Mouse (Mus musculus) urinary bladder, postnatal 4 days (tissue): ENCODE measurements around the gene Sema4d.

Experiments used
- DNase-seq, 2 experiments: peaks; one replicate each; pipeline ENCODE4 v3.0.0; 2021 to 2022; ENCODE audit warnings: low spot score in 2 of 2

Gene Sema4d

GRCm38 (mm10) chr13:51778351-51778982 lies 15.1 kb downstream of the Sema4d start:
- no peak for DNase-seq

- no peak for DNase-seq
Measured at GRCm38 (mm10) chr13:51777738-51778274, 15.7 kb downstream of the Sema4d start.

DNA sequence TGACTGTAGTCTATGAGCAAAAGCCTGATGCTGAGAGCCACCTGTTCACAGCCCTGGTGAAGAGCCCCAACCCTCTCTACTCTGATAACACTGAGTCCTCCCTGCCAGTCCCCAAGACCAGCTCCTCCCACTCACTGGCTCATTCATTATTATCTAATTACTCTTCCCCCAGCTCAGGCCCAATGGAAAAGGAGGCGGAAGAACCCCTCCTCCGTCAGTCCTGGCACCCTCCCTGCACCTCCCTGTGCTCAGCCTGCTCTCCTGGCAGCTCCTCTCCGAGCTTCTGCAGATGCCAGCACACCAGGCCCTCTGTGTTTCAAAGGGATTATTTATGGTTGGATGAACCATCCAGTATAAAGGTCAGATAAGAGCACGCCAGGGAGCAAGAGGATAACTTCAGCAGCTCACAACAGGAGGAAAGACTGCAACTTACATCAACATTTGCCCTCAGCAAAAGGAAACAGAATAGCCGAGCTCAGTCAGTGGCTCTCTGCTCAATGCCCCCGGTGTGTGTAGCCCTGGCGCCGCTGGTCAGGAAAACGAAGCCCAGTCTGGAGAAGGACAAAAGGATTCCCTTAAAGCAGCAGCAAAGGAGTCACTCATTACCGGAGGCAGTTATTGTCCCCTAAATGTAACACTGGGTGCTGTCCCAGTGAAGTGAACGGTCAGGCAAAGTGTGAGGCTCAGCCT lies 16.4 kb downstream of the Sema4d start:
- DNase-seq, result peak in 1 of 2 experiments; percentile 44

- DNase-seq, result no peak
Measured at GRCm38 (mm10) chr13:51776160-51776737, 17.3 kb downstream of the Sema4d start.

DNA sequence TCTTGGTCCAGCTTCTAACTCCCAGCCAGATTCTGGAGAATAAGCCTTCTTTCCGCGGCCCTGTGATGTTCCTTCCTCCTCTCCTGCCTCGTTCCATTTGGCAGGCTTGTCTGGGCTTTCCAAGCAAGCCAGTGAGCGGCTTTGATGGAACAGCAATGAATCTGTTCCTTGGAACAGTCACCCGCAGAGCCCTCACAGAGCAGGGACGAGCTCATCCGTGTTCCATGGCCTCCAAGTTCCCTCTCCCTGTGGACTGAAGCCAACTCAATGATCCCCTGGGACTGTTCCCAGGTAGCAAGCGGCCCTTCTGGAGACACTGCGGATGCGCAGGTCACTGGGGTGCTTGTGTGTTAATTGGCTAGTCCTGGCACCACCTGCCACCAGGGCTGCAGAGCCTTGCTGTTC lies 21.7 kb downstream of the Sema4d start:
- no peak for DNase-seq

- no peak for DNase-seq
Measured at GRCm38 (mm10) chr13:51770647-51771427, 22.7 kb downstream of the Sema4d start.

DNA sequence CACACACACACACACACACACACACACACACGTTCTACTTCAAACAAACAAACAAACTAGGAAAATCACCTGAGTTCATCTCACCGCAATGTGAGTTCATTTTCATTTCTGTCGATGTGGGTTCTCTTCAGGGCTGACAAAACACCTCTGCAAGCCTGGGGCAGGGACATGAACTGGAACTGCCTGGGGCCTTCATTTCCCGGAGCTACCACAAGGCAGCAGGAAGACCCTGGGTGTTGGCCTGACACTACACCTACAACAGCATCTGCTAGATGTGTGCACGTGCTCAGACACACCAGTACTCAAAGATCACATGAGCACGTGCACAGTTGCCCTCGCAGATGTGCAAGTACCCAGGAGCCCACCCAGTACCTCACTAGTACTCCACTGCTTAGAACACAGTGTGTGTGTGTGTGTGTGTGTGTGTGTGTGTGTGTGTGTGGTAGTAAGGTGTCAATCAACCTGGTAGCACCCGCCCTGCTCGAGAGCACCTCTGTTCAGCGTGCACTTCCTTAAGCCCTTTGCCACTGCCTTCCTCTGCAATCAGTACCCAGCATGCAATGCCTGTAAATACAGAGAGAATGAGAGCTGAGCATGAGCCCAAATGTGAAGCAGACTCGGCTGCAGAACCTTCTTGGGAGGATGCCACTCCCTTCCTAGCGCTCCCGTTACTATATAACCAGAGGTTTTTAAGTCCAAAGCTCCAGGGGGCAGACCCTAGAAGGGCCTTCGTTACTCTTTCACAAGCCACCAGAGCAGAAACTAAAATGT lies 25.4 kb downstream of the Sema4d start:
- DNase-seq, result no peak

DNA sequence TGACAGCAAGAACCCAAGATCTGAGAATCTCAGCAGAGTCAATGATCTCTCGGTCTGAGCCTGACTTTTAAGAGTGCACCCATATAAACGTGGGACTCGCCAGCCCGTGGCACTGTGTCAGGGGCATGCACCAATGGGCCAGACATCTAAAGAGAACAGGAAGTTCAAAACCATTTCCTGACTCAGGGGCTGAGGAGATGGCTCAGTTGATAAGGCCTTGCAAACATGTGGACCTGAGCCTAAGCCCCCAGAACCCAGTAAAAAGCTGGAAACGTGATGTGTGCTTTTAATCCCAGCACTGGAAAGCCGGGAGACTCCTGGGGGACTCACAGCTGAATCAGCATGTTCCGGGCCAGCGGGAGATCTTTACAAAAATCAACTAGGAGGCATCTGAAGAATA lies 26.0 kb downstream of the Sema4d start:
- DNase-seq, result no peak

GRCm38 (mm10) chr13:51766756-51767155 lies 26.8 kb downstream of the Sema4d start:
- no peak for DNase-seq

GRCm38 (mm10) chr13:51765369-51765768 lies 28.2 kb downstream of the Sema4d start:
- DNase-seq, result no peak

GRCm38 (mm10) chr13:51763019-51763698 lies 30.4 kb downstream of the Sema4d start:
- DNase-seq, result no peak

GRCm38 (mm10) chr13:51761186-51761813 lies 32.2 kb downstream of the Sema4d start:
- no peak for DNase-seq

GRCm38 (mm10) chr13:51759256-51759987 lies 34.1 kb downstream of the Sema4d start:
- no peak for DNase-seq

DNA sequence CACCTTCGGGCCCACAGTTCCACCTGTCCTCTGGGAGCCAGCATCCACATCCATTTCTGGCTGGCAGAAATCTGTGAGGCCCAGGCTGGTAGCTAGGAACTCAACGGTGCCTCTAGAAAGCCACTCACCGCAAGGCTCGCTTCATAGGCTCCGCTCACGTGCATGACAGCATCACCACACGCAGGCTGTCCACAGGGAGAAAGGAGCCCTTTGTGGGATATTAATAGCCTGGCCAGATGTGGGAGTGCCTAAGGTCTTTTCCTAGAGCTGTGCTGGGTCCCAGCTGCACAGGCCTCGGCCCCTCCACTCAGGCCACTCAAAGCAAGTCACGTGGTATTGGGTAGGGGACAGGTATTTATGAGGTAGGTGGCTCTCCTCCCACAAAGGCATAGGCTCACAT lies 35.1 kb downstream of the Sema4d start:
- no peak for DNase-seq

GRCm38 (mm10) chr13:51757099-51757498 lies 36.4 kb downstream of the Sema4d start:
- no peak for DNase-seq

- no peak for DNase-seq
Measured at GRCm38 (mm10) chr13:51756563-51756962, 37.0 kb downstream of the Sema4d start.

DNA sequence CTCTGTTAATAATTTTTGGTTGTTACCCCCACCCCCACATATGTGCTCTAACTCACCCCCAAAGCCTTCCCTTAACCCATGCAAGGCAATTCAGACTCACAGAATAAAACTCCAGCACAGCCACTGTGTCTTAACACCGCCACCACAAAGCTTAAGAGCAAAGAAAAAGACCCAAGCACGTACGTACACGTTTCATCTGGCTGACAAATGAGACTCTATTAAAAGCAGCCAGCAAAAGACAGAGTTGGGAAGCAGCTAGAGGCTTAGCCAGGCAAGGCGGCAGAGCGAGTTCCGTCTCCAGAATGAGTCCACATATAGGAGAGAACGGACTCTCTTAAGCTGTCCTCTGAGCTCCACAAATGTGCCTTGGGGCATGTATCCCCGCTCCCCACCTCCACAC lies 37.5 kb downstream of the Sema4d start:
- no peak for DNase-seq

DNA sequence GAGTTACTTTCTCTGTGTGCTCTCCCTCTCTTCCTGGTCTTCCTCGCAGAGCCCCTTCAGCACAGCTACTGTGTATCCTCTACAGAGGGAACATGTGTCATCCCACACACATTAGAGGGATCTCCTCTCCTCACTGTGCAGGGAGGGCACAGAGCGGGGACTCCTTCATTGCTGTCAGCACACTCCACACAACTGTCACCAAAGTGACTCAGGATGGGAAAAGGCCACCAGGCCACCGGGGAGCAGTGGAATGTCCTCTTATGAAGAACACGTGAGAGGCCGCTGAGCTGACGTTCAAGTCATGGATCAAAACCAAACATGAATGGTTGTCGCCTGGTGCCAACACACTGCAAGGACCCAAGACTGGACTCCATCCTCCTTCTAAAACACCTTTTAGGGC lies 38.0 kb downstream of the Sema4d start:
- DNase-seq, result no peak

GRCm38 (mm10) chr13:51754559-51755126 lies 38.9 kb downstream of the Sema4d start:
- no peak for DNase-seq
